Mouse (Mus musculus) intestine, postnatal 0 days (tissue): Measurements from ENCODE around the gene Pard3b. TPM values are rescaled to one million over a fixed set of nuclear protein-coding genes. Genes with fewer than 3 reads are reported as not detected.

Experiments
- ATAC-seq: fragments of 200-750 bp; cut with Nextera tagmentation; 2 replicates; pipeline ENCODE4 v1.8.0; 2017; ENCODE audit warnings: mild to moderate bottlenecking, moderate TSS enrichment, moderate library complexity
- H3K27ac ChIP-seq: fragments of 300-500 bp; sonication (generic); 2 replicates; pipeline ENCODE4 v1.5.1; 2014; ENCODE audit warnings: mild to moderate bottlenecking, low read depth, low read length, moderate library complexity
- H3K27me3 ChIP-seq: fragments of 300-500 bp; sonication (generic); replicated peaks from 2 replicates; pipeline ENCODE4 v1.6.1; 2014; ENCODE audit warnings: low read length, mixed read lengths; ENCODE audit not compliant: control insufficient read depth, insufficient read depth
- H3K36me3 ChIP-seq: fragments of 300-500 bp; sonication (generic); 2 replicates; pipeline ENCODE4 v1.6.1; 2014; ENCODE audit warnings: mild to moderate bottlenecking, moderate library complexity; ENCODE audit not compliant: control insufficient read depth, insufficient read depth
- H3K4me1 ChIP-seq: fragments of 300-500 bp; sonication (generic); replicated peaks from 2 replicates; pipeline ENCODE4 v1.6.1; 2014; ENCODE audit warnings: antibody characterized with exemption, low read length, mixed read lengths; ENCODE audit not compliant: control insufficient read depth, insufficient read depth
- H3K4me2 ChIP-seq: fragments of 300-500 bp; sonication (generic); replicated peaks from 2 replicates; pipeline ENCODE4 v1.6.1; 2014; ENCODE audit warnings: low read depth, mild to moderate bottlenecking, moderate library complexity
- H3K4me3 ChIP-seq: fragments of 300-500 bp; sonication (generic); 2 replicates; pipeline ENCODE4 v1.5.1; 2014; ENCODE audit warnings: low read depth, low read length
- H3K9ac ChIP-seq: fragments of 300-500 bp; sonication (generic); 2 replicates; pipeline ENCODE4 v1.6.1; 2014; ENCODE audit warnings: mild to moderate bottlenecking, low read depth, low read length
- H3K9me3 ChIP-seq: fragments of 300-500 bp; sonication (generic); 2 replicates; pipeline ENCODE4 v1.6.1; 2016; ENCODE audit warnings: mixed run types; ENCODE audit not compliant: control insufficient read depth
- CTCF ChIP-seq: sonication (generic); IDR thresholded peaks from 2 replicates; pipeline ENCODE4 v1.5.1; 2016; ENCODE audit warnings: low read depth, mild to moderate bottlenecking, control low read depth, antibody characterized with exemption, moderate library complexity
- WGBS: fragments of 180-500 bp; shearing (Covaris S2); extraction: QIAGEN DNeasy Blood & Tissue Kit; methylation state at CpG from one replicate; pipeline ENCODE4 v1.1.7; 2014; 5-methylcytosine and 5-hydroxymethylcytosine counted together
- polyA plus RNA-seq: library from polyadenylated mRNA; unstranded; fragments of >200 nt; fragmentation: Nextera tagmentation; extraction: Ambion mirVana; gene quantifications from 2 replicates; pipeline ENCODE4 v1.2.1, GENCODE M21; 2015

The Pard3b gene
- polyA plus RNA-seq, 1 experiment from 2014 or later = 17.2 TPM

DNA sequence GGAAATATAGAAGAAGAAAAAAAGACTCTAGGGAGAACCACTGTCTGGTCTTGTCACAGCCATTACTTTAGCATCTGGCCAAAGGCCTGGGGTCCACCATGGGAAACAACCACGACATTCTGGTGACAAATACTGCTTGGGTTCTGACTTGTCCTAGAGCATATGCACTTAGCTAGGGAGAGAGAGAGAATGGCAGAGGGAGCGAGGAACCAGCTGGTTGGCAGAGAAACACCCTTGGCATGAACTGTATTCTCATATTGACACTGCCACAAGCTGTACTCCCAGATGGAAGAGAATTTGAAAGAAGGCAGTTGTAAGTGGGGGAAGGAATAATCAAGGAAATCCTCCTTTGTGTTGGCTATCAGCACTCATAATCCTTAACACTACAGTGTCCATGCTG, 577.2 kb downstream of the Pard3b start:
- no peaks in the 10 kb centered on the region for H3K27me3 ChIP-seq
- no peaks in the 10 kb centered on the region for H3K36me3 ChIP-seq
- 62% methylated on average over 2 of the region's 2 CpGs for WGBS
- H3K4me2 ChIP-seq = no peak overlapping the region
- TF ChIP-seq CTCF = no peak
- H3K9ac ChIP-seq = no peak overlapping the region
- H3K27ac ChIP-seq = no peak overlapping the region
- H3K9me3 ChIP-seq = no peaks in the 10 kb centered on the region
- no peaks in the 10 kb centered on the region for H3K4me1 ChIP-seq
- H3K4me3 ChIP-seq = no peak overlapping the region
- no peak for ATAC-seq

DNA sequence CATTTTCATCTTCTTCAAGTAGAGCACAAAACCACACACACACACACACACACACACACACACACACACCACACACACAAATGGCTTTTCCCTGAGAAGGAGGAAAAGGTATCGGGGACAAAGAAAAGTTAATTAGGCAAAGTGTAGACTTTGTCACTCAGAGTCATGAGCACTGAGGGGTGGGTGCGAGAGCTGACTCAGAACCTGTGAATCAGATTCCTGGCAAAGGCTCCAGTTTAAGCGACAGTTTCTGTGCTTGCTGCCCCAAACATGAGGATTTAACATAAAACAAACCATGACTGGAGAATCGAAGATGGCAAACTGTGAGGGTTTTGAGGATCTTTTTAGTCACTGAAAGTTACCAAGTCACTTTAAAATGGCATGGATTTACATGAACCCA, 577.9 kb downstream of the Pard3b start:
- no peak overlapping the region for H3K27ac ChIP-seq
- no peaks in the 10 kb centered on the region for H3K4me1 ChIP-seq
- no peaks in the 10 kb centered on the region for H3K27me3 ChIP-seq
- no peak overlapping the region for H3K4me3 ChIP-seq
- H3K9ac ChIP-seq = no peak overlapping the region
- no peak for ATAC-seq
- H3K4me2 ChIP-seq = no peak overlapping the region
- WGBS = 83% methylated on average over 4 of the region's 4 CpGs
- no peak for TF ChIP-seq CTCF
- H3K36me3 ChIP-seq = no peaks in the 10 kb centered on the region
- H3K9me3 ChIP-seq = no peaks in the 10 kb centered on the region

DNA sequence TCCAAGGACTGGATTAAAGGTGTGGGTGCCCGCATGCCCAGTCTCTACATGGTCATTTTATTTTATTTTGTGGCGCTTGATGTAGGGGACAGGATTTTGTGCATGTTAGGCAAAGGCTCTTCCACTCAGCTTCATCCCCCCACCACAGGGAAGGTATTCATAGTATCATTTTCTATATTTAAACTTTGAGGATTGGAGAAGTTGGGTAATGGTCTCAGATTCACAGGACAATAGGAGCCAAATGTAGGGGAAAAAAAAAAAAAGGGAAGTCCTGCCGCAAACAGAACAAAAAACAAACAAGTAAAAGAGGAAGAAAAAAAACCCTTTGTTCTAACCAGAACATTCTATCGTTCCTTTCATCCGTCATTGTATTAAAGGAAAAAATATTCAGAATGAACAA, 590.5 kb downstream of the Pard3b start:
- Histone ChIP-seq H3K27me3 (no peaks in the 10 kb centered on the region), H3K4me2 (no peak overlapping the region), H3K4me1 (no peaks in the 10 kb centered on the region), H3K36me3 (peaks cover 5% of the 10 kb centered on the region; the same call in 1 of the 2 replicates), H3K9ac (no peak overlapping the region), H3K9me3 (no peaks in the 10 kb centered on the region), H3K27ac (no peak overlapping the region), H3K4me3 (no peak overlapping the region)
- no peak for TF ChIP-seq CTCF
- WGBS = 85% methylated on average over 5 of the region's 5 CpGs
- no peak for ATAC-seq

DNA sequence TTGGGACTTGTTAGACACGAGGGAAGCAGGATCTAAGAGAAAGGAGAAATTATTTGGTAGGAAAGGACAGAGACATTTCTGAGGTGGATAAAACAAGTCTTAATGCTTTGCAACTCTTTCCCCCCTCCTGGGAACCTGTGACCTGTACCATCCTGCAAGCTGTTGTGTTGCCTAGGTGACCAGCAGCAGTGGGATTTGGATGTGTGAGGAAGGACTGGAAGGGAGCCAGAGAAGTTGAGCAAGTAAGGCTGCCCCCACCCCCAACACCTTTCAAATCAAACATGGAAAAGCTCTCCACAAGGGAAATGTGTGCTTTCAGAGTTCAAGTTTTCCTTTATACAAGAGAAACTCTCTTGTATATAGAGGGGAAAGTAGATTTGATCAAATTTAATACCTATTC, 595.4 kb downstream of the Pard3b start:
- H3K4me3 ChIP-seq = no peak overlapping the region

DNA sequence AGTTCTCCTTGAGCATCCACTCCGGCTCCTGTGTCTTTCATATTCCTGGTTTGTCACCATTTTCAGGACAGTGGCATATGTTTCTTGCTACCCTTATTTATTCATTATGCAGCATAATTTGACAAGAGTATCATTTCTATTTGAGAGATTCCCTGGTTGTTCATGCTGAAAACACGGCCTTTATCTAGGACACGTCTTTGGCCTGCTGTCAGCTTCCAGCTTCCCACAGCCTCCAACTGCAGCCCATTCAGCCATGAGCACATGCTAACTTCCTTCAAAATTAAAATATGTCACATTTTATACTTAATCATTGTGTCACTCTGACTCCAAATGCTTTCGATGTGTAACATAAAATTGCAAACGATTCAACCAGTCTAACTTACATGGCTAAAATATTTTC, 596.5 kb downstream of the Pard3b start:
- H3K9ac ChIP-seq = no peak overlapping the region
- TF ChIP-seq CTCF = no peak
- H3K27ac ChIP-seq = no peak overlapping the region
- H3K4me1 ChIP-seq = no peaks in the 10 kb centered on the region
- no peak overlapping the region for H3K4me3 ChIP-seq
- no peaks in the 10 kb centered on the region for H3K9me3 ChIP-seq
- no peak for ATAC-seq
- WGBS = 88% methylated on average over 5 of the region's 5 CpGs
- H3K36me3 ChIP-seq = peaks cover 5% of the 10 kb centered on the region; the same call in 1 of the 2 replicates
- no peaks in the 10 kb centered on the region for H3K27me3 ChIP-seq
- no peak overlapping the region for H3K4me2 ChIP-seq

More for the DNA sequence above, 595.4 kb downstream of the Pard3b start:
- Histone ChIP-seq H3K4me1 (no peaks in the 10 kb centered on the region), H3K9ac (no peak overlapping the region), H3K9me3 (no peaks in the 10 kb centered on the region), H3K4me2 (no peak overlapping the region), H3K36me3 (peaks cover 5% of the 10 kb centered on the region; the same call in 1 of the 2 replicates), H3K27ac (no peak overlapping the region), H3K27me3 (no peaks in the 10 kb centered on the region)
- 50% methylated on average over 1 of the region's 1 CpGs for WGBS
- no peak for TF ChIP-seq CTCF
- ATAC-seq = no peak

- ATAC-seq = no peak
Observed at GRCm38 (mm10) chr1:62244191-62244984, 605.8 kb downstream of the Pard3b start.

More at GRCm38 (mm10) chr1:62244191-62244984, 605.8 kb downstream of the Pard3b start:
- H3K4me1 ChIP-seq = 0 out of 2 replicates have a peak, but pooled peaks cover 4% of the 10 kb centered on the region
- no peak overlapping the region for H3K27ac ChIP-seq
- H3K4me2 ChIP-seq = no peak overlapping the region
- no peaks in the 10 kb centered on the region for H3K36me3 ChIP-seq
- H3K27me3 ChIP-seq = no peaks in the 10 kb centered on the region
- no peak overlapping the region for H3K9ac ChIP-seq
- 45% methylated on average over 12 of the region's 12 CpGs for WGBS
- TF ChIP-seq CTCF = no peak
- no peak overlapping the region for H3K4me3 ChIP-seq
- no peaks in the 10 kb centered on the region for H3K9me3 ChIP-seq
